Mouse (Mus musculus) neural tube, embryonic 10.5 days (tissue): ENCODE results near the gene Vsig4.
"Not testable (repeated sequence)": the region's sequence is repeated elsewhere in the genome, so short reads cannot be mapped to it uniquely, and the experiment has no call there.

Source experiments
- DNase-seq: peaks from one replicate; pipeline ENCODE4 v3.0.0-alpha.2; 2017; ENCODE audit warnings: low spot score; ENCODE audit errors: extremely low spot score

Vsig4 gene

GRCm38 (mm10) chrX:96293338-96293737 lies at the start of gene Vsig4:
TSS of gene Vsig4 (minus strand) at chrX:96293438.
- no peak for DNase-seq

- DNase-seq = no peak
Observed at GRCm38 (mm10) chrX:96339108-96339507, 45.9 kb upstream of the Vsig4 start.

- DNase-seq = no peak
Observed at GRCm38 (mm10) chrX:96329764-96330163, 36.5 kb upstream of the Vsig4 start.

- no peak for DNase-seq
Observed at GRCm38 (mm10) chrX:96256509-96256908, 36.7 kb downstream of the Vsig4 start.

GRCm38 (mm10) chrX:96239644-96240043 lies 53.6 kb downstream of the Vsig4 start:
- no peak for DNase-seq

GRCm38 (mm10) chrX:96239037-96239436 lies 54.2 kb downstream of the Vsig4 start:
- DNase-seq = no peak

- no peak for DNase-seq
Observed at GRCm38 (mm10) chrX:96235775-96236174, 57.5 kb downstream of the Vsig4 start.

GRCm38 (mm10) chrX:96227030-96227429 lies 66.2 kb downstream of the Vsig4 start:
- no peak for DNase-seq

- no peak for DNase-seq
Observed at GRCm38 (mm10) chrX:96225474-96225873, 67.8 kb downstream of the Vsig4 start.

- no peak for DNase-seq
Observed at GRCm38 (mm10) chrX:96224210-96224609, 69.0 kb downstream of the Vsig4 start.

- DNase-seq = no peak
Observed at GRCm38 (mm10) chrX:96218088-96218487, 75.2 kb downstream of the Vsig4 start.

GRCm38 (mm10) chrX:96206872-96207271 lies 86.4 kb downstream of the Vsig4 start:
- DNase-seq = no peak

- not testable (repeated sequence) for DNase-seq
Observed at GRCm38 (mm10) chrX:96205143-96205542, 88.1 kb downstream of the Vsig4 start.
